Mouse (Mus musculus) neutrophil, adult 5-6 weeks (primary cell): ENCODE results near the gene Cap2. TPM values are rescaled to one million over a fixed set of nuclear protein-coding genes. Genes with fewer than 3 reads are reported as not detected.

Experiments
- ATAC-seq: fragments of 151-379, 151-347 bp; 2 replicates; pipeline ENCODE4 v1.8.0; 2017; ENCODE audit warnings: mild to moderate bottlenecking, moderate TSS enrichment; ENCODE audit not compliant: insufficient number of reproducible peaks, poor library complexity, low FRiP score, severe bottlenecking; ENCODE audit errors: extremely low read depth
- total RNA-seq: library from RNA; stranded (forward); fragments of 200-1000 nt; gene quantifications from 2 replicates; pipeline ENCODE4 v1.2.3, GENCODE M21; 2017

The Cap2 gene
- total RNA-seq, 1 experiment from 2014 or later: 0.23 TPM

GRCm38 (mm10) chr13:46663461-46663964 lies 161.9 kb downstream of the Cap2 start:
- ATAC-seq: 0 out of 2 replicates have a peak, but pooled peaks have one; percentile 44

GRCm38 (mm10) chr13:46669048-46669619 lies 167.5 kb downstream of the Cap2 start, which contains the start of gene Fam8a1:
Gene Fam8a1 (plus strand): TSS chr13:46669522.
- peak; percentile 98 for ATAC-seq

GRCm38 (mm10) chr13:46669620-46670271 lies 168.1 kb downstream of the Cap2 start:
- no peak for ATAC-seq

- ATAC-seq: no peak
These were observed 168.9 kb downstream of the Cap2 start for GRCm38 (mm10) chr13:46670514-46670913.

GRCm38 (mm10) chr13:46674601-46675000 lies 173.0 kb downstream of the Cap2 start:
- ATAC-seq: no peak

- no peak for ATAC-seq
These were observed 176.1 kb downstream of the Cap2 start for GRCm38 (mm10) chr13:46677721-46678120.

GRCm38 (mm10) chr13:46682921-46683320 lies 181.3 kb downstream of the Cap2 start:
- ATAC-seq: no peak

GRCm38 (mm10) chr13:46683370-46683769 lies 181.7 kb downstream of the Cap2 start:
- no peak for ATAC-seq

GRCm38 (mm10) chr13:46690559-46691241 lies 189.1 kb downstream of the Cap2 start:
- ATAC-seq: no peak

GRCm38 (mm10) chr13:46695296-46695908 lies 193.8 kb downstream of the Cap2 start:
- ATAC-seq: no peak

- ATAC-seq: no peak
These were observed 194.3 kb downstream of the Cap2 start for GRCm38 (mm10) chr13:46695932-46696331.

- ATAC-seq: peak; percentile 51; the same call in 1 of the 2 replicates
These were observed 195.1 kb downstream of the Cap2 start for GRCm38 (mm10) chr13:46696788-46697187.

GRCm38 (mm10) chr13:46699372-46699771 lies 197.7 kb downstream of the Cap2 start:
- no peak for ATAC-seq

Other genes with a start within 250 kb of the Cap2 start
- not detected in 2 replicates for gene Stmnd1, start 228.1 kb upstream of the Cap2 start, total RNA-seq
- gene Rbm24, start 83.4 kb upstream of the Cap2 start, total RNA-seq: not detected in 2 replicates
- 25.7 and 29.1 TPM in 2 replicates for gene Fam8a1, start 167.7 kb downstream of the Cap2 start, total RNA-seq
- gene Nup153, start 226.1 kb downstream of the Cap2 start, total RNA-seq: 115 and 126 TPM in 2 replicates